Mouse (Mus musculus): ENCODE data around the gene Lrp2.

- TF ChIP-seq CTCF (IDR thresholded peaks at IDR 0.05; ENCODE audit: insufficient read depth, low read depth, low read length) (no peak), POLR2A (IDR thresholded peaks at IDR 0.05; ENCODE audit: insufficient read depth, low read depth, low read length) (no peak)
These were observed 65.6 kb downstream of the Lrp2 start for GRCm38 (mm10) chr2:69520273-69520672.
